Mouse (Mus musculus) lung, postnatal 25 days (tissue): Measurements from ENCODE around the gene Gnptg.

Experiments used
- DNase-seq: peaks from one replicate; pipeline ENCODE4 v3.0.0; 2022; ENCODE audit warnings: low spot score

Gnptg gene

GRCm38 (mm10) chr17:25188150-25189031, 51.5 kb downstream of the Gnptg start, which contains the start of gene Unkl:
TSS of gene Unkl (plus strand) at chr17:25188397.
- DNase-seq, result peak; percentile 58

GRCm38 (mm10) chr17:25187784-25188149, 52.2 kb downstream of the Gnptg start:
- no peak for DNase-seq

GRCm38 (mm10) chr17:25184961-25185360, 55.0 kb downstream of the Gnptg start:
- no peak for DNase-seq

GRCm38 (mm10) chr17:25184129-25184691, 55.7 kb downstream of the Gnptg start, which contains the start of gene BC003965:
TSS of gene BC003965 (plus strand) at chr17:25184554.
- peak; percentile 98 for DNase-seq
